Mouse (Mus musculus): ENCODE data around the gene Slc3a2.
A peak's percentile ranks its signal among the peaks of the same experiment; 100 is the strongest.
"Not testable (repeated sequence)": the region's sequence is repeated elsewhere in the genome, so short reads cannot be mapped to it uniquely, and the experiment has no call there.

Slc3a2 gene

GRCm38 (mm10) chr19:8722907-8723573 lies at the start of gene Slc3a2:
Gene Slc3a2, minus strand, starts transcription at chr19:8723369.
- peak; percentile 99 for DNase-seq

GRCm38 (mm10) chr19:8770567-8771270 lies 47.5 kb upstream of the Slc3a2 start, which contains the start of gene Tmem223:
Gene Tmem223, plus strand, starts transcription at chr19:8770996.
- DNase-seq = peak; percentile 87

GRCm38 (mm10) chr19:8765562-8765961 lies 42.4 kb upstream of the Slc3a2 start:
- DNase-seq = no peak

- DNase-seq = no peak
These were observed 40.1 kb upstream of the Slc3a2 start for GRCm38 (mm10) chr19:8763276-8763675.

- DNase-seq = no peak
These were observed 37.6 kb upstream of the Slc3a2 start for GRCm38 (mm10) chr19:8760757-8761156.

- no peak for DNase-seq
These were observed 35.7 kb upstream of the Slc3a2 start for GRCm38 (mm10) chr19:8758899-8759298.

- DNase-seq = no peak
These were observed 34.4 kb upstream of the Slc3a2 start for GRCm38 (mm10) chr19:8757471-8757998.

- peak; percentile 99 for DNase-seq
These were observed 33.6 kb upstream of the Slc3a2 start, which contains the start of gene Nxf1 for GRCm38 (mm10) chr19:8756635-8757387. Gene Nxf1, plus strand, starts transcription at chr19:8757073.

GRCm38 (mm10) chr19:8755652-8756051 lies 32.5 kb upstream of the Slc3a2 start:
- DNase-seq = no peak

GRCm38 (mm10) chr19:8747368-8747767 lies 24.2 kb upstream of the Slc3a2 start:
- peak; percentile 26 for DNase-seq

- DNase-seq = no peak
These were observed 22.2 kb upstream of the Slc3a2 start for GRCm38 (mm10) chr19:8745382-8745781.

- DNase-seq = no peak
These were observed 19.0 kb upstream of the Slc3a2 start for GRCm38 (mm10) chr19:8742176-8742575.

GRCm38 (mm10) chr19:8741243-8741869 lies 18.2 kb upstream of the Slc3a2 start, which contains the start of gene Stx5a:
Gene Stx5a, plus strand, starts transcription at chr19:8741413.
- peak; percentile 98 for DNase-seq

- DNase-seq = no peak
These were observed 17.4 kb upstream of the Slc3a2 start, which contains the start of gene 1700092M07Rik for GRCm38 (mm10) chr19:8740603-8741002. Gene 1700092M07Rik, plus strand, starts transcription at chr19:8740718.

GRCm38 (mm10) chr19:8739646-8740045 lies 16.5 kb upstream of the Slc3a2 start:
- DNase-seq = no peak

- no peak for DNase-seq
These were observed 15.7 kb upstream of the Slc3a2 start for GRCm38 (mm10) chr19:8738911-8739310.

GRCm38 (mm10) chr19:8736160-8736467 lies 12.9 kb upstream of the Slc3a2 start:
- DNase-seq = peak; percentile 29

GRCm38 (mm10) chr19:8735389-8736159 lies 12.4 kb upstream of the Slc3a2 start, which contains the start of gene Wdr74:
Gene Wdr74, plus strand, starts transcription at chr19:8735827.
- DNase-seq = peak; percentile 94

GRCm38 (mm10) chr19:8734334-8734733 lies 11.2 kb upstream of the Slc3a2 start:
- no peak for DNase-seq

GRCm38 (mm10) chr19:8728335-8729099 lies 5.3 kb upstream of the Slc3a2 start:
- DNase-seq = not testable (repeated sequence)

GRCm38 (mm10) chr19:8727495-8728114 lies 4.4 kb upstream of the Slc3a2 start:
- no peak for DNase-seq
